Comparison of ENCODE assay signal across 20 mouse cellular contexts in the genomic region with DNA sequence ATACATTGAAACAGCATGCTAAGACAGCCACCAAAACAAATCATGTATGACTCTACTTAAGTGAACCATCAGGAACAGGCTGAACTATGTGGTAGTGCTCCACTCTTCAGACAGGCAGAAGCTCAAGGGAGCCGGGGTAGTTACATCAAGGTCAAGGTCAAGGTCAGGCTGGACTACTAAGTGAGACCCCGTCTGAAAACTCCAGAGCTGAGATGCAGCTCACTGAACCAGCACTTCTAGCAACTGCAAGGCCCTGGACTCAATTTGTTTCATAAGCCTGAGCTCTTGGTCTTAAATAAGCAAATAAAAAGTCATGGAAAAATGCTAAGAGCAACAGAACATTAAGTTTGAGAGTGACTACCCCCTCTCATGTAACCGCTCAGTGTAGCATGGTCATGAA. TPM values are rescaled to one million over a fixed set of nuclear protein-coding genes. Genes with fewer than 3 reads are reported as not detected.
"Had no signal": no experiment of that assay in that cellular context is flagged by ENCODE, and none has a peak within 500 bp of the region (broad histone marks: within the 10 kb centered on the region; RNA-seq: fewer than 3 reads in every experiment).

No protein-coding gene starts in this region.

- DNase-seq: lung, adult 2 months; lung, postnatal 14 days; lung, postnatal 36 days; right cerebral cortex, postnatal 14 days; thymus, adult 2 months; thymus, postnatal 25 days; thymus, postnatal 4 days had no signal

RNA-seq across cellular contexts. Expression of a gene that starts 23.6 kb away (rescaled TPM):
- total RNA-seq: midbrain, postnatal 0 days; monocyte, adult 5-6 weeks had no signal
- polyA plus RNA-seq: lung, embryonic 15.5 days; lung, postnatal 0 days; midbrain, embryonic 11.5 days; midbrain, embryonic 13.5 days; midbrain, embryonic 15.5 days; midbrain, postnatal 0 days; neural tube, embryonic 12.5 days; neural tube, embryonic 14.5 days; stomach, embryonic 15.5 days had no signal

RNA-seq across cellular contexts. Expression of a gene that starts 27.3 kb away (rescaled TPM):
- total RNA-seq: neutrophil, adult 5-6 weeks had no signal
- polyA plus RNA-seq: macrophage had no signal

RNA-seq across cellular contexts. Expression of a gene that starts 44.4 kb away (rescaled TPM):
- total RNA-seq: midbrain, postnatal 0 days had no signal
- polyA plus RNA-seq: neural tube, embryonic 14.5 days; testis, adult 2 months had no signal
